Mouse (Mus musculus) cortical plate, adult 2 months (tissue): ENCODE data around the gene Cwc22. TPM values are rescaled to one million over a fixed set of nuclear protein-coding genes. Genes with fewer than 3 reads are reported as not detected.
"Not testable (repeated sequence)": the region's sequence is repeated elsewhere in the genome, so short reads cannot be mapped to it uniquely, and the experiment has no call there.

Experiments
- H3K27ac ChIP-seq: fragments of 200-500 bp; 2 replicates; pipeline ENCODE4 v1.5.1; 2012; ENCODE audit warnings: low read length, control low read depth, inconsistent platforms; ENCODE audit not compliant: insufficient read depth
- H3K4me1 ChIP-seq: fragments of 200-500 bp; 2 replicates; pipeline ENCODE4 v1.6.1; 2011; ENCODE audit warnings: low read length; ENCODE audit not compliant: control insufficient read depth, insufficient read depth
- H3K4me3 ChIP-seq: fragments of 200-500 bp; 2 replicates; pipeline ENCODE4 v1.5.1; 2011; ENCODE audit warnings: mild to moderate bottlenecking, low read length, control low read depth; ENCODE audit not compliant: insufficient read depth
- CTCF ChIP-seq: fragments of 200-500 bp; IDR thresholded peaks from 2 replicates; pipeline ENCODE4 v1.5.1; 2011; ENCODE audit warnings: mild to moderate bottlenecking, control low read depth, low read length; ENCODE audit not compliant: insufficient read depth; ENCODE audit errors: extremely low read depth
- POLR2A ChIP-seq: fragments of 200-500 bp; IDR thresholded peaks from 2 replicates; pipeline ENCODE4 v1.6.1; 2011; ENCODE audit warnings: mild to moderate bottlenecking, low read length, control low read depth; ENCODE audit not compliant: insufficient read depth; ENCODE audit errors: extremely low read depth
- polyA plus RNA-seq: library from polyadenylated mRNA; depleted of rRNA; stranded (reverse); fragments of >200 nt; gene quantifications from 2 replicates; pipeline ENCODE4 v1.2.3, GENCODE M21; 2012

Gene Cwc22
- polyA plus RNA-seq, 1 experiment = 23.4 TPM

DNA sequence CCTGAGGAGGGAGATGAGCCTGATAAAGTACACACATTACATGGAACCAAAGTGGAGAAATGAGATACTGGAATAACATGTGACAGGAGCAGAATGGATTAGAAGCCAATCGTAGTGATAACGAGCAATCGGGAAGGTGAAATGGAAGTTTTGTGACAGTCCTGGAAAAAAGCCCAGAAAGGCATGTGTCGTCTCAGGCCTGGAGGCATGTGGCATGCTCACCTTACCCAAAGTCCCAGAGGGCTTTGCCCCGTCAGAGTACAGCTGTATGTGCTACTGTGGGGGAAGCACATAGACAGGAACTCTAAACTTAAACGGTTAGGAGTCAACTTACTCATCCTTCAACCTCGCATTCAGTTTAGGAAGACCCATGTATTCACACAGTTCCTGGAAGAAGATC is 41.2 kb downstream of the Cwc22 start:
- H3K4me3 ChIP-seq = no peak overlapping the region
- peaks cover 3% of the 10 kb centered on the region; the same call in 1 of the 2 replicates for H3K4me1 ChIP-seq
- no peak overlapping the region for H3K27ac ChIP-seq
- TF ChIP-seq CTCF (no peak), POLR2A (no peak)

DNA sequence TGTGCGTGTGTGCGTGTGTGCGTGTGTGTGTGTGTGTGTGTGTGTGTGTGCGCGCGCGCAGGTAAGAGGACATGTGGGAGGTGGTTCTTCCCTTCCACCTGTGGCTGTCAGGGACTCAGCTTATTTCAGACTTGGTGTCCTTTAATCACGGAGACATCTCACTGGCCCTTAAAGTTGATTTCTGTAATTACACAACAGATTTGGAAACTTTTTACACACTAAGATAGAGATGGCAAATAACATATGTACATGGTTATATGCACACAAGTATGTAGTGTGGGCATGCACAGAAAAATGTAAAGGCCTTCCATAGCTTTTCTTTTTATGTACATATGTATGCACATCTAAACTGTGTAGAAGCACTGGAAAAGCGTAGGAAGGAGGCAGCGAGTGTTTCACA is 41.7 kb downstream of the Cwc22 start:
- no peak for TF ChIP-seq POLR2A
- TF ChIP-seq CTCF = no peak
- peaks cover 3% of the 10 kb centered on the region; the same call in 1 of the 2 replicates for H3K4me1 ChIP-seq

DNA sequence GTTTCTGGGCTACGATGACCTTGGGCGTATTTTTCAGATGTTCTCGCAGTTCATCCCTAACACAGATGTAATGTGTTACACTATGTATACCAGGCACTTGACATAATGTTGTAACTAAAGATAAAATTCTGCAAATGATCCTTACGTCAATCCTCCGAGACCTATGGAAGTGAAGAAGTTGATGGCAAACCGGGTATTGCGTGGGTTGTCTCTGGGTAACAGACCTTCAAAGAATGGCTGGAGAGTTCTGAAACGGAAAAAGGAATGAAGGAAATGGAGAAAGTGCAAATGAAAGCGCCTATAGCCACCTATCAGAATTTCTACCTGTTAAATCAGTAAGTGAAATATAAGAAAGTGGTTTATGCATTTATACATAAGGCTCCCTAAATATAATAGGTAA is 42.2 kb downstream of the Cwc22 start:
- no peak for TF ChIP-seq POLR2A
- Histone ChIP-seq H3K27ac (no peak overlapping the region), H3K4me1 (peaks cover 3% of the 10 kb centered on the region; the same call in 1 of the 2 replicates), H3K4me3 (no peak overlapping the region)

More for the DNA sequence above, 41.7 kb downstream of the Cwc22 start:
- H3K4me3 ChIP-seq = no peak overlapping the region
- H3K27ac ChIP-seq = no peak overlapping the region

DNA sequence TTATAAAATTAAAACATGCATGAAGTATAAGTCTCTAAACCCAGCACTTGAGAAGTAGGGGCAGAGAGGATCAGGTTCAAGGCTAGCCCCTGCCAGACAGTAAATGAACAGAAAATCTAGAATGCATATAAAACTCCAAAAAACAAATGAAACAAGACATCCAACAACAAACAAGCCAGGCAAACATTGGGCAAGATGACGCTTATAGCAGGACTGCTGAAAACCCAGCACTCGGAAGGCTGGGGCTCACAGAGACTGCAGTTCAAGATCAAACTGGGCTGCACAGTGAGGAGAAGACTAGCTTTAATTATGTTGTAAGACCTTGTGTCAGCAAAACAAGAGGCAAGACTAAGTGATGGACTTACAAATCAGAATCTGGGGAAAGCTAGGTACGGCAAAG is 43.1 kb downstream of the Cwc22 start:
- Histone ChIP-seq H3K4me1 (peaks cover 5% of the 10 kb centered on the region), H3K27ac (no peak overlapping the region), H3K4me3 (no peak overlapping the region)
- TF ChIP-seq POLR2A = no peak
- TF ChIP-seq CTCF = no peak

DNA sequence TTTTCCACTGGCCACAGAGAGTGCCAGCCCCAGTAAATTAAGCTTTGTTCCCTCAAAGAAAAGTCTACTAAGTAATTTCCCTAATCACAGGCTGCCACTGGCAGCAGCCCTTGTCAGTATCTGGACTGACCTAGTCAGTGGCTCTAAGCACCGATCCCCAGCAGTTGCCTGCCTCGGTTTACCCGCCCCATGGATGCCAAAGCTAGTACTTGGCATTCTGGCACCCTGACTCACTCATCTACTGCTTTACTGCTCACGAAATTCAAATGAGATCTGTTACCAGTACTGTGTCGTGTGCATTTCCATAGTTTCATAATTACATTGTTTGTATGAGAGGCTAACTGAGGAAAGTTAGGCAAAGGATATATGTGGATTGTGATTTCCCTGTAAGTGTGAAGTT is 44.9 kb downstream of the Cwc22 start:
- no peak for TF ChIP-seq POLR2A
- TF ChIP-seq CTCF = no peak
- H3K4me1 ChIP-seq = peaks cover 5% of the 10 kb centered on the region
- H3K27ac ChIP-seq = no peak overlapping the region
- H3K4me3 ChIP-seq = no peak overlapping the region

DNA sequence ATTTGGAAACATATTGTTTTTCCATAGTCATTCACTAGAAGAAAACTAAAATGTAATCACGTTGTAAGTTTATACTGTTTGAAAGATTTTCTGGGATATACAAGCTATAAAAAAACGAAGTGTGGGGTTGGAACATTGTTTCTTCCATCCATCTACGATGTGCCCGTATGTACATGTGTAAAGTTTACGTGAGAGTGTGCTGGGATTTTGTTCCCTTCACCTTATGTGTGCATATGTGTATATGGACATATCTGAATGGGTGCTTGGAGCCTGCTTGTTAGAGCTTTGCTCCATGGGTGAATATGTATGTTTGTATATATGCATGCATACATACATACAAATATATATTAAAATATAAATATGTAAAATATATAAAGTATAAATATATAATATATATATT is 45.4 kb downstream of the Cwc22 start:
- H3K4me3 ChIP-seq = no peak overlapping the region
- TF ChIP-seq CTCF (no peak), POLR2A (no peak)
- peaks cover 5% of the 10 kb centered on the region for H3K4me1 ChIP-seq
- H3K27ac ChIP-seq = no peak overlapping the region

DNA sequence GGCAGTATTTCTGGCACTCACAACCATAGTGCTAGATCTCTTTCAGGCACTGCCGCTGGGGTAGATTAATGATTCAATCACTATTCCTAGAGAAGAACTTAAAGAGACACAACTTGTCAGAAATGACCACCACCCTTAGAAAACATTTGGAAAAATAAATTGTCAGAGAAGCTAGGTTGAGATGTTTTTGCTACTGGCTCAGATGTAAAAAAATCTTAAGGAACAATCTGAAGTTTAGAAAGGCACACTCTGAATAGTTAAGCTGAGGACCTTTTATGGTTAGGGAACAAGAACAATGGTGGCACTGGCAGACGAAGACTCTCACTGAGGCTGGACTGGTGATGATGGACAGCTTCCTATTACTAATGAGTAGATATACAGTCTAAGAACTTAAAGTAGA is 46.1 kb downstream of the Cwc22 start:
- Histone ChIP-seq H3K27ac (no peak overlapping the region), H3K4me1 (peaks cover 4% of the 10 kb centered on the region), H3K4me3 (no peak overlapping the region)
- TF ChIP-seq CTCF (no peak), POLR2A (no peak)

DNA sequence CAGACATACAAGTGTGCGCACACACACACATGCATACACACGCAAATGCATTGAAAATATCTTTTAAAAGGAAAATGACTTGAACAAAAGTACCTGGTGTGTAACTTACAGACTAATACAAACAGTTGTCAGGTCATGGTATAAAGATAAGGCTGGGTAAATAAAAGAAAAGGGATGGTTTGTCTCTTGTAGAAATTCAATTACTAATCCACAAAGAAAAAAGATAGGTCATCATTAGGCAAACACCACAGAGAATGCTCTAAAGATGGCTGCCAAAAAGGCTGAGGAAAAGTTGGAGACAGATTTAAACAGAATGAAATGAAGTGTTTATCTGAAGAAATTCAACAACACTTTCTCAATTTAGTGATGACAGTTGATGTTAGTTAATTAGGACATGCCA is 47.7 kb downstream of the Cwc22 start:
- TF ChIP-seq POLR2A (no peak), CTCF (no peak)
- Histone ChIP-seq H3K27ac (no peak overlapping the region), H3K4me1 (peaks cover 2% of the 10 kb centered on the region), H3K4me3 (no peak overlapping the region)

DNA sequence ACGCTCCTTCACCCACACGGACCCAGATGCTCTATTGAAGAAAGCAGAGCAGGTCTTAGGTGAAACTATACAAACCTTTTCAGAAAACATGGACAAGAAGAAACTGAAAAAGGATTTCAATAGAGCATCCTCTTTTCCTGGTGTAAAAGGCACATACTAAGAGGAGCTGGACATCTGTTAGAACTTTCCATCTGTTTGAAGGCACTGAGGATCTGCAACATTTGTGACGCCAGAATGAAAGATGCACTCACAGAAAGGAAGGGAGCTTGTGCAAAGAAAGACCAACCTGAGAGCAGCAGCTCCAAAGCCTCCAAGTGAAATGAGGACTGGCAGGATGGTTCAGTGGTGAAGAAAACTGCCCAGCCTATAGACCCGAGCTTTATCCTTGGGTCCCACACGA is 48.2 kb downstream of the Cwc22 start:
- Histone ChIP-seq H3K27ac (no peak overlapping the region), H3K4me3 (no peak overlapping the region), H3K4me1 (peaks cover 2% of the 10 kb centered on the region)
- no peak for TF ChIP-seq POLR2A
- no peak for TF ChIP-seq CTCF

DNA sequence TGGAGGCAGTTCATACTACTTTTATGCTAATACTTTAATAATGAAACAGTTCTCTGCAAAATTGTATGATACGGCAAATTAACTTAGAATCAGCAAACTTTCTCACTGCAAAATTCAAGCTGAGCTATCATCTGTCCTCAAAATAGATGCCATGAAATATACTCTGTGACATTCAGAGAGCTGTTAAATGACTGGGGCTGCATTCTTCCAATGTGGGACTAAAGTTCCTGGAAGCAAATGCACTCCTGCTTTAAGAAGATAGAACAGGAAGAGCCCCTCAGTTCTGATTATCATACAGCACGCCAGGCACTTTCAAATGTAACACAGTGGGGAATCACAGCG is 48.6 kb downstream of the Cwc22 start:
- Histone ChIP-seq H3K4me3 (no peak overlapping the region), H3K4me1 (peaks cover 2% of the 10 kb centered on the region), H3K27ac (no peak overlapping the region)
- TF ChIP-seq CTCF = no peak
- TF ChIP-seq POLR2A = no peak

DNA sequence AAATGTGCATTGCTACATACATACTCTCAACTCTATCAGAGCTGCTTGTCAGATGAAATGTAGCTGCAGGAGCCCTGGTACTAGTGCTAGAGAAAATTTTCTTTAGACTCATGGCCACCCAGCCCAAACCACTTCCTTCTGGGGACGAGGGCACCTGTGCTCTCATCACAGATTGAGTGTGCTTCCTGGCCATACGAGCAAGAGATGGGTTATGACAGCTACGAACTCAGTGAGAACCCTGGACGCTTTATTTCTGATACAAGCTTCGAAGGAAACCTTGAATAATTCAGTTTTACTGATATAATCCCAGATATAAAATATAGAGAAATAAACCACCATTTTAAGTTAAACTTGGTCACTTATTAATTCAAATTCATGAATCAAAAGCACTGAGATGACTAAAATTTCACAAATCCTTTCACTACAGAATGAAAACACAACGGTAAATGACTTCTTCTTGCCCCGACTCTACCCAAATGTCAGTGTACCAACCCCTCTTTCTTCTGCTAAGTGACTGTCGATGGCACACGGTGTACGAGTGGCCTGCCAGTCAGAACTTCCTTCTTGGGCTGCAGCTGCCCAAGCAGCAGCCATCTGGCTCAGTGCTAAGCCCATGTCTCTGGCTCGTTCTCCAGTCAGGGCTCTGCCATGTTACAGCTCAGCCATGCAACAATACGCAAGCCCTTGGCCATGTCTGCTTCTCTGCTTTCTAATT is 49.2 kb downstream of the Cwc22 start:
- no peak overlapping the region for H3K4me3 ChIP-seq
- no peak for TF ChIP-seq CTCF
- TF ChIP-seq POLR2A = no peak
- H3K27ac ChIP-seq = no peak overlapping the region
- peaks cover 2% of the 10 kb centered on the region for H3K4me1 ChIP-seq

DNA sequence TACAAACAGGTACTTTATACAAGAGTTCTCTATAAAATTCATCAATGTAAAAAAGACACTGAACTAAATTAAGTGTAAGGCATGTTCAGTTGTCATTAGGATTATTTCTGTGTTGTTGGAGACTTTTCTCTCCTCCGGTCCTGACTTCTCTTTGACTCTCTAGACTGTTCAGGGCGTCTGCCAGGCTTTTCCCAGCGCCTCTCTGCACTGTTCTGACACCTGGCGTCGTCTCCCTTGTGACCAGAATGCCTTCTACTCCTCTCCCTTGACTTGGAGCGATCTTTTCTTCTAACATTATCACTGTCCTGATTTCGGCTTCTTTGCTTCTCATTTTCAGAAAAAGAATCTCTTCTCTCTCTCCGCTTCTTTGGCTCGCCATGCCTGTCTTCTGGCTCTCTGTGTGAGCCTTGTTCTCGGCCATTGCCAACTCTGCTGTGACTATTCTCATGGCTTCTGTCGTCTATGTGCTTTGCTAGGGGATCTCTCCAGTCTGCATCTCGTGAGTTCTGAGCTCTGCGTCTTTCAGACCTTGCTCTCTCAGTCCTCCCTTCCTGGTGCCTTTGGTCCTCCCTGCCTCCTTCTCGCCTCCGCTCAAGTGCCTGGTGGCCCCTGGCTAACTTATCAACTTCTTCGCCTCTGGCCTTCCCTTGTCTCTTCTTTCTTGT is 50.1 kb downstream of the Cwc22 start:
- H3K4me3 ChIP-seq, H3K4me1 ChIP-seq, H3K27ac ChIP-seq: not testable (repeated sequence)
